Mouse (Mus musculus) cortical plate, adult 2 months (tissue): ENCODE measurements around the gene Etv1.
A peak's percentile ranks its signal among the peaks of the same experiment; 100 is the strongest.

Experiments used
- CTCF ChIP-seq: fragments of 200-500 bp; IDR thresholded peaks from 2 replicates; pipeline ENCODE4 v1.5.1; 2011; ENCODE audit warnings: mild to moderate bottlenecking, control low read depth, low read length; ENCODE audit not compliant: insufficient read depth; ENCODE audit errors: extremely low read depth
- POLR2A ChIP-seq: fragments of 200-500 bp; IDR thresholded peaks from 2 replicates; pipeline ENCODE4 v1.6.1; 2011; ENCODE audit warnings: mild to moderate bottlenecking, low read length, control low read depth; ENCODE audit not compliant: insufficient read depth; ENCODE audit errors: extremely low read depth

DNA sequence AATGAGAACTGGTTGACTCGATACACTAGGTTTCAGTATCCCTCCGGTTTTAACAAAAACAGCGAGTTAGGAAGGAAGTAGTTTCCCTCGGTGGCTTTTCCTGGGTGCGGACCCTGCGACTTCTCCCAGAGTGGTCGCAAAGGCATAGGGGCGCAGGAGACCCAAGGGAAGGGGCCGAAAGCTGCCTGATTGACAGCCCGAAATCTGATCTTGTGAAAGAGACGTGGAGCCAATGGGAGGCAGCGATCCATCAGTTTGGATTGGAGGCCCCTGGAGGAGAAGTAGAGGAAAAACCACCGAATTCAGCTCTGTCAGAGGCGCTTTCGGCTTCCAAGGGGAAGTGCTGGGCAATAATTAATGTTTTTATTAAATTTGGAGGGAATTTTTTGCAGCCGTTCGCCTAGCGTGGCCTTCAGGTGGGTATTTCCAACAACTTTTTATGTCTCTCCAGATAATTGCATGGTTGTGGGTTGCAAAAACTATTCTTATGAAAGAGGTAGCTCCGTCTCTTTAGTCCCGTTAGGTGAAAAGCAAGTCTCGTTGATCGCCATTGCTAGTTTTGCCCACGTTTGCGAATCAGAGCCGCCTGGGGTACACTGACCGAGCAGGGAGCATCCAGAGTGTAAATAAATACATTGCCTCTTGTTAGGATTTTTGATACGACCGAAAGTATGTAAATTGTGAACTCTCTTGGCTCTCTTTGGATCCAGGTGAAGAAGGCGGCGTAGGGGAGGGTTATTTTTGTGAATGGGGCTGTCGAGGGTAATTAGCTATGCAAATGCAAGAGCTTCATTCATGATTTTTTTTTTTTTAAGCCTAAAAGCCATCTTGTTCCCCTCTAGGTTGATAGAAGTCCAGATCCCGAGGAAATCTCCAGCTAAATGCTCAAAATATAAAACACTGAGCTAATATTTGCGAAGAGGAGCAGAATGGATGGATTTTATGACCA is 1.1 kb downstream of the Etv1 start:
- TF ChIP-seq CTCF (peak; percentile 21; the same call in 1 of the 2 replicates), POLR2A (peak; percentile 38; the same call in 1 of the 2 replicates)
